Mouse (Mus musculus) myocyte (in vitro differentiated cells): ENCODE measurements around the gene Osm. TPM values are rescaled to one million over a fixed set of nuclear protein-coding genes. Genes with fewer than 3 reads are reported as not detected.

Source experiments
- H3K27me3 ChIP-seq: one replicate; pipeline ENCODE4 v1.6.1; 2011; ENCODE audit not compliant: control insufficient read depth, insufficient read depth, insufficient read length
- H3K36me3 ChIP-seq: one replicate; pipeline ENCODE4 v1.6.1; 2011; ENCODE audit not compliant: control insufficient read depth, insufficient read depth
- H3K4me2 ChIP-seq: one replicate; pipeline ENCODE4 v1.6.1; 2011; ENCODE audit warnings: low read depth, control low read depth
- H3K4me3 ChIP-seq: one replicate; pipeline ENCODE4 v1.5.1; 2011; ENCODE audit warnings: mild to moderate bottlenecking, control low read depth, moderate library complexity
- H3K79me2 ChIP-seq: one replicate; pipeline ENCODE4 v1.6.1; 2011; ENCODE audit not compliant: control insufficient read depth, insufficient read depth
- H3ac ChIP-seq: one replicate; pipeline ENCODE4 v1.6.1; 2011; ENCODE audit not compliant: control insufficient read depth, insufficient read length
- CEBPB ChIP-seq: IDR thresholded peaks from 2 replicates; pipeline ENCODE4 v1.6.1; 2011; ENCODE audit warnings: mild to moderate bottlenecking, moderate library complexity; ENCODE audit not compliant: poor library complexity, insufficient read depth, severe bottlenecking
- E2F4 ChIP-seq: IDR thresholded peaks from one replicate; pipeline ENCODE4 v1.6.1; 2011; ENCODE audit warnings: mild to moderate bottlenecking, control low read depth, moderate library complexity; ENCODE audit not compliant: insufficient read depth
- MAX ChIP-seq: IDR thresholded peaks from one replicate; pipeline ENCODE4 v1.6.1; 2011; ENCODE audit warnings: low read depth, mild to moderate bottlenecking, control low read depth
- MYOD1 ChIP-seq, 3 experiments: IDR thresholded peaks; one replicate each; pipeline ENCODE4 v1.6.1; 2011; ENCODE audit warnings: control low read depth in 2 of 3, low read depth in 2 of 3, mild to moderate bottlenecking in 2 of 3, moderate library complexity in 1 of 3; ENCODE audit not compliant: insufficient read length in 2 of 3, control insufficient read depth in 1 of 3
- MYOG ChIP-seq, 3 experiments: IDR thresholded peaks; one replicate each; pipeline ENCODE4 v1.6.1; 2011; ENCODE audit warnings: control low read depth in 2 of 3, low read depth in 2 of 3, mild to moderate bottlenecking in 2 of 3; ENCODE audit not compliant: insufficient read length in 2 of 3, control insufficient read depth in 1 of 3, insufficient read depth in 1 of 3
- POLR2A ChIP-seq: IDR thresholded peaks from one replicate; pipeline ENCODE4 v1.6.1; 2011; ENCODE audit warnings: low read depth, mild to moderate bottlenecking, control low read depth, moderate library complexity; ENCODE audit not compliant: insufficient read length
- POLR2AphosphoS2 ChIP-seq: IDR thresholded peaks from one replicate; pipeline ENCODE4 v1.6.1; 2011; ENCODE audit warnings: low read depth, control low read depth; ENCODE audit not compliant: insufficient read length
- REST ChIP-seq: IDR thresholded peaks from one replicate; pipeline ENCODE4 v1.6.1; 2011; ENCODE audit warnings: mild to moderate bottlenecking, control low read depth, moderate library complexity; ENCODE audit not compliant: insufficient read depth, insufficient read length
- SRF ChIP-seq: IDR thresholded peaks from one replicate; pipeline ENCODE4 v1.6.1; 2011; ENCODE audit warnings: low read depth; ENCODE audit not compliant: control insufficient read depth, insufficient read length
- TCF12 ChIP-seq: IDR thresholded peaks from one replicate; pipeline ENCODE4 v1.6.1; 2011; ENCODE audit warnings: mild to moderate bottlenecking, control low read depth; ENCODE audit not compliant: poor library complexity, insufficient read depth, severe bottlenecking
- TCF3 ChIP-seq: IDR thresholded peaks from one replicate; pipeline ENCODE4 v1.6.1; 2011; ENCODE audit warnings: low read depth, control low read depth; ENCODE audit not compliant: insufficient read length
- USF1 ChIP-seq: IDR thresholded peaks from one replicate; pipeline ENCODE4 v1.6.1; 2011; ENCODE audit warnings: low read depth, mild to moderate bottlenecking, control low read depth, moderate library complexity
- polyA plus RNA-seq: library from polyadenylated mRNA; unstranded; fragments of >200 nt; fragmentation: generic; extraction: Trizol; gene quantifications from one replicate; pipeline ENCODE4 v1.2.1, GENCODE M21; 2012; ENCODE audit warnings: missing spikeins

Osm gene
- polyA plus RNA-seq, 1 experiment: not detected

DNA sequence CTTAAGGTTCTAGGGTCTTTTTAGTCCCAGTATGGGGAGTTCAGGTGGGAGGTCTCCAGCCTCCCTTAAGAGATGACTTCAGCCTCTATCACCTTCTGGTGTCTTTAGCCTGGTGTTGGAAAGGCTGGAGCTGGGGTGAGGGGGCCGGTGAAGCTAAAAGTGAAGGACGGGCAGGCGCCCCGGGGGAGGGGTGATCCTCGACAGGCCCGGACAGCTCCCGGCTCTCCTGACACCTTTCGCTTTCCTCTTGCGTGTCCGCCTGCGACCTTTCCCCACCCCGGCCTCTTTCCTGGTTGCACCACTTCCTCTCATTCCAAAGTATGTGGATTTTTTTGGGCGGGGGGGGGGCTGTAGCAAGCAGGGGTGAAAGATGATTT, 31.0 kb downstream of the Osm start:
- H3K36me3 ChIP-seq: no peaks in the 10 kb centered on the region
- H3K4me2 ChIP-seq: peak overlapping the region; percentile 88
- H3ac ChIP-seq: peak overlapping the region; percentile 53
- H3K79me2 ChIP-seq: peaks cover 5% of the 10 kb centered on the region
- peak overlapping the region; percentile 46 for H3K4me3 ChIP-seq
- no peaks in the 10 kb centered on the region for H3K27me3 ChIP-seq
- TF ChIP-seq CEBPB: no peak
- TF ChIP-seq REST: no peak
- TF ChIP-seq POLR2A: no peak
- no peak for TF ChIP-seq MYOD1 (IDR thresholded peaks at IDR 0.05; ENCODE audit: control insufficient read depth in 1 of 3, insufficient read length in 2 of 3, low read depth in 2 of 3)
- TF ChIP-seq TCF3: no peak
- no peak for TF ChIP-seq USF1
- no peak for TF ChIP-seq SRF
- TF ChIP-seq MYOG (IDR thresholded peaks at IDR 0.05; ENCODE audit: control insufficient read depth in 1 of 3, insufficient read depth in 1 of 3, insufficient read length in 2 of 3, low read depth in 2 of 3): no peak
- no peak for TF ChIP-seq POLR2AphosphoS2
- no peak for TF ChIP-seq MAX
- TF ChIP-seq E2F4: no peak
- no peak for TF ChIP-seq TCF12

DNA sequence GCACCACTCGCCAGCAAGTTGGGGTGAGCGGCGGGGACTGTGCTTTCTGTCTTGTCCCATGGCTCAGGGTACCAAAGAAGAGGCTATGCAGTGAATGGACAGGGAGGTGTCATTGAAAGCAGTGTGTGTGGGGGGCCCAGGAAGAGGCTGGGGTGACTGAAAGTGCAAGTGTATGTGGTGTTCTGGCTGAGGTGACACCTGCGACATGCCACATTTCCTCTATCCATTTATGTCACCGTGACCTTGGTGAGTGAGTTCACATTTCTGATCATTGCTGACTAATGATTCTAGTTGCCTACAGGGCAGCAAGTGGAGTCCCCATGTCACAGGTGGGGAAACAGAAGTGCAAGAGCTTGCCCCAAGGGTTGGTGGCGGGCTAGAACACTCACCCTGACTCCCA, 32.3 kb downstream of the Osm start:
- Histone ChIP-seq H3K27me3 (no peaks in the 10 kb centered on the region), H3K79me2 (peaks cover 5% of the 10 kb centered on the region), H3K36me3 (no peaks in the 10 kb centered on the region), H3ac (no peak overlapping the region), H3K4me2 (no peak overlapping the region), H3K4me3 (no peak overlapping the region)
- TF ChIP-seq CEBPB (no peak), USF1 (no peak), REST (no peak), E2F4 (no peak), MYOG (IDR thresholded peaks at IDR 0.05; ENCODE audit: control insufficient read depth in 1 of 3, insufficient read depth in 1 of 3, insufficient read length in 2 of 3, low read depth in 2 of 3) (no peak), MAX (no peak), MYOD1 (IDR thresholded peaks at IDR 0.05; ENCODE audit: control insufficient read depth in 1 of 3, insufficient read length in 2 of 3, low read depth in 2 of 3) (no peak), POLR2A (no peak), TCF12 (no peak), SRF (no peak), POLR2AphosphoS2 (no peak), TCF3 (no peak)

DNA sequence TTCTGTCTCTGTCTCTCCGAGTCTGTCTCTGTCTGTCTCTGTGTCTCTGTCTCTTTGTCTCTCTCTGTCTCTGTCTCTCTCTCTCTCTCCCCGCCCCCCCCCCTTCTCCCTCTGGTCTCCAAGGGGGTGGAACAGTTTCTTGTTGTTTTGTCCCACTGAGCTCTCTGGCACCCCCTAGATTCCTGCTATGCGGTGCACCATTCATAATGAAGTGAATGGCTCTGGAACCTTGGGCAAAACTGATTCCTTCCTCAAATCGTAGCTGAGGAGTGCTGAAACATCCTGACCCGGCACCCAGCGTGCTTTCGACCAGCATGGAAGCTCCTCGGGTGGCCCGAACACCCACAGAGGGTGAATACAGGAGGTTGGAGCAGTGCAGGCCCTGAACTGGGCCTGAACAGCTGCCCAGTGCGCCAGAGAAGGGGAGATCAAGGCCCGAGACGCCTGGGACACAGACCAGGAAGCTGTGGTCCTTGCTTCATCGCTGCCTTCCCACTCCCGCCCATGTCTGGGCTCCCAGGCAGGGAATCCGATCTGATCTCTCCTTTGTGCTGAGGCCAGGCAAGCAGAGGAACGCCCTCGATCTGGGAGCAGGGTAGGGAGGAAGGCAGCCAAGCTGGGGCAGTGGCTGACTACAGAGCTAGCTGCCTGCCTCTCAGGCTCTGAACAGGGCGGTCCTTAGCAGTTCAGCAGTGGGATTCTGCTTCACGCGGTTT, 34.7 kb downstream of the Osm start:
- no peak overlapping the region for H3K4me3 ChIP-seq
- H3K79me2 ChIP-seq: peaks cover 3% of the 10 kb centered on the region
- TF ChIP-seq REST (no peak), MAX (no peak), SRF (no peak), POLR2AphosphoS2 (no peak), CEBPB (no peak), MYOG (IDR thresholded peaks at IDR 0.05; ENCODE audit: control insufficient read depth in 1 of 3, insufficient read depth in 1 of 3, insufficient read length in 2 of 3, low read depth in 2 of 3) (peak in 1 of 3 experiments; percentile 22), POLR2A (peak; percentile 16), TCF12 (no peak), USF1 (no peak), MYOD1 (IDR thresholded peaks at IDR 0.05; ENCODE audit: control insufficient read depth in 1 of 3, insufficient read length in 2 of 3, low read depth in 2 of 3) (peak in 1 of 3 experiments; percentile 2)
- H3K36me3 ChIP-seq: no peaks in the 10 kb centered on the region
- no peak overlapping the region for H3K4me2 ChIP-seq
- H3ac ChIP-seq: no peak overlapping the region
- no peaks in the 10 kb centered on the region for H3K27me3 ChIP-seq

DNA sequence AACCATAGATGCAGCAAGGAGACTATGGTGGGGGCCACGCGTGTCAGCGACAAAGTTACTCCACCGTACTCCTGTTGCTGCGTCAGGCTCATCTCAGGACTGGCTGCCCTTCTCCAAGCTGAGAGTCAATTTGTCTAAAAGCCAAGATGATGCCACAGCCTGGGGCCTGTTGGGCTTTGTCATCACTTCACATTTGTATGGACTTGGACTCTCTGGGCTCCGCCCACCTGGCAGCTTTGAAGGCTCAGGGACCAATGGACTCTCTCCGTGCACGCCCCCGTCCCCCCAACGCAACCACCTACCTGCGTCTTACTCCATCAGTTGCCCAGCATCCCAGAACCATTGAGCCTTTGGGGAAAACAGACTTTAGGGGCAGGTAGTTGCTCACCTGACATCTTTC, 35.3 kb downstream of the Osm start:
- no peaks in the 10 kb centered on the region for H3K36me3 ChIP-seq
- H3ac ChIP-seq: no peak overlapping the region
- no peak overlapping the region for H3K4me2 ChIP-seq
- H3K79me2 ChIP-seq: no peaks in the 10 kb centered on the region
- TF ChIP-seq TCF3 (no peak), MYOD1 (IDR thresholded peaks at IDR 0.05; ENCODE audit: control insufficient read depth in 1 of 3, insufficient read length in 2 of 3, low read depth in 2 of 3) (no peak), TCF12 (no peak), POLR2AphosphoS2 (no peak)
- no peak overlapping the region for H3K4me3 ChIP-seq
- no peaks in the 10 kb centered on the region for H3K27me3 ChIP-seq

DNA sequence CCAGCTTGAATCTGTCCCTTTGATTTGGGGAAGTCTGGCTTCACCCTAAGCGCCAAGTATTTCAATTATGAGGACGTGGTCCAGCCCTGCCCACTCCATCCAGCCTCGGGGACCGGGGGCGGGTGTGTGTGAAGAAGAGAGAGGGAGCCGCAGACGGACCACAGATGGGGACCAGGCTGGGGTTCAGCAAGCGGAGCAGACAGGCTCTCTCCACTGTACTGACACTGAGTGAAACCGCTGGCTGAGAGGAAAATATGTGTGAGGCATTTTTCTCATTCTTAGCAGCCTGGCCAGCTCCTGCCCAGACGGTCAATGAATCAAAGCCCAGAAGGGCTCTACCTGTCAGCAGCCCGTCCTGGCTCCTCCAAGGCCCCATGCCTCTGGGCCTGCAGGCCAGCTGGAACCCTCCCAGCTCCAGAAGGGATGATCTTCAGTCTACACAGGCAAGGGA, 40.2 kb downstream of the Osm start:
- Histone ChIP-seq H3K4me3 (no peak overlapping the region), H3ac (no peak overlapping the region), H3K79me2 (no peaks in the 10 kb centered on the region), H3K36me3 (no peaks in the 10 kb centered on the region), H3K27me3 (no peaks in the 10 kb centered on the region), H3K4me2 (no peak overlapping the region)
- no peak for TF ChIP-seq USF1
- peak in 1 of 3 experiments; percentile 29 for TF ChIP-seq MYOG (IDR thresholded peaks at IDR 0.05; ENCODE audit: control insufficient read depth in 1 of 3, insufficient read depth in 1 of 3, insufficient read length in 2 of 3, low read depth in 2 of 3)
